Mouse (Mus musculus) left cerebral cortex, adult 8-10 months (tissue): ENCODE data around the gene Pdap1. TPM values are rescaled to one million over a fixed set of nuclear protein-coding genes. Genes with fewer than 3 reads are reported as not detected.
"Not testable (repeated sequence)": the region's sequence is repeated elsewhere in the genome, so short reads cannot be mapped to it uniquely, and the experiment has no call there.

ENCODE experiments used
- DNase-seq, 2 experiments: peaks; one replicate each; pipeline ENCODE4 v3.0.0; 2022; ENCODE audit warnings: low spot score in 2 of 2
- total RNA-seq, 4 experiments: library from RNA; stranded (reverse); gene quantifications; 2 replicates each; pipeline ENCODE4 v1.2.4; 2022

The Pdap1 gene
- total RNA-seq, result 100 to 1,000 TPM in 1 of 4 experiments, 10 to 100 TPM in 3; 77.5 to 101 (median 86.1) TPM

- DNase-seq, result peak; percentile 91 to 98
These were observed at the start of gene Pdap1, which contains the start of gene Bud31 for GRCm38 (mm10) chr5:145139571-145140519. Gene Pdap1, minus strand, starts transcription at chr5:145140238. Gene Bud31, plus strand, starts transcription at chr5:145140362.

DNA sequence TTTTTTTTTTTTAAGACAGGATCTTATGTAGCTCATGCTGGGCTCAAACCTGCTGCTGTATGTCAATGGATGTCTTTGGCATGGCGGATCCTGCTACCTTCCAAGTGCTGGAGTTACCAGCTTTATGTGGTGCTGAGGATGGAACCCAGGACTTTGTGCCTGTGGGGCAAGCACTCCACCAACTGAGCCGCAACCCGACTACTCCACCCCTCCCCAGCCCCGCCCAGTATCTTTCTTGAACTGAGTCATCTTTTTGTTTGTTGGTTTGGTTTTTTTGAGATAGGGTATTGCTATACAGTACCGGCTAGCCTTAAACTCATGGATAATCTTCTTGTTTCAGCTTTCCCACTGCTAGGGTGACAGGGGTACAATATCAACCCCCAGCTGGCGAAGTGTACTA is 49.4 kb upstream of the Pdap1 start:
- DNase-seq, result no peak

DNA sequence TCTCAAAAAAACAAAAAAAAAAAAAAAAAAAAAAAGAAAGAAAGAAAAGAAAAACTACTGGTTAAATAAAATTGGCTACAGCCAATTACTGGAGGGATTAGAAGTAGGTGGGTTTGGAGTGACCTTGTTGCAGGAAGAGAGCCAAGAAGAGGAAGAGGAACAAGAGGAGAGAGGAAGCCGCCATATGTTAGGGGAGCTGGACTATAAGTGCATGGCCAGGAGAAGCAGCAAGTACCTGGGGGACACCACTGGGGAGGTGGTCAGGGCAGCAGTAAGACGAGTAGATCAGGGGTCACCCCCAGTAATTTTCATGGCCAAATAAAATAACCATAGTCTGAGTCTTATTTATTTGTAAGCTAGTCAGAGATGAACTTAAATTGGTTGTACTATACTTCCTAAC is 45.2 kb upstream of the Pdap1 start:
- DNase-seq, result no peak

DNA sequence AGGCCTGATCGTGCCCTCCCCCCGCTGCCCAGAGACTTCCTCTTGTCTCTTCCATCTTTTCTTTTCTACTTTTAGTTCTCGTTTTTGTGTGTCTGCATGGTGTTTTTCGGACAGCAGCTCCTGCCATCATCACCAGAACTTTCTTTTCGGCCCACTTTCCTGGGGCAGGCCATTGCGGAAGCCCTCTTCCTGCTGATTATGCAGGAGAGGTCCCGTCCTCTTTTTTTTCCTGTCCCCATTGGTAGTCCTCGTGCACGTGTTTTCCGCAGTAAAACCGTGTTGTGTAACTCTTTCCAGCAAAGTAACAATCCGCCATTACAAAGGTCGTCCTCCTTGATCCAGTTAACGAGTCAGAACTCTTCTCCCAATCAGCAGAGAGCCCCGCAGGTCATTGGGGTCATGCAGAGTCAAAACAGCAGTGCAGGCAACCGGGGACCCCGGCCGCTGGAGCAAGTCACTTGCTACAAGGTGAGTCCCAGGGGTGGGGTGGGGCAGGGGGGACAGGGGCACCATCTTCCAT is 38.5 kb upstream of the Pdap1 start:
- DNase-seq, result no peak

DNA sequence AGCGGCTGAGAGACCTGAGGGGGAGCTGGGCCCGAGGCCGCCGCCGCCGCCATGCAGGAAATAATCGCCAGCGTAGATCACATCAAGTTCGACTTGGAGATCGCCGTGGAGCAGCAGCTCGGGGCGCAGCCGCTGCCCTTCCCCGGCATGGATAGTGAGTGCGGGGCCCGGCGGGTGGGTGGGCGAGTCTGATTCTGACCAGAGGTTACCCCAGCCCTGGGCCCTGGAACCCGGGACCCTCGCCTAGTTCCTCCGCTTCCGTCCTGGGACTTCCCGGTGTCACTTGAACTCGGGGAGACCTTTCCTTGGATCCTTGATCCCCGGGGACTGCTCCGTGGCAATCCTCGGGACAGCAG is 27.2 kb upstream of the Pdap1 start:
- no peak for DNase-seq

DNA sequence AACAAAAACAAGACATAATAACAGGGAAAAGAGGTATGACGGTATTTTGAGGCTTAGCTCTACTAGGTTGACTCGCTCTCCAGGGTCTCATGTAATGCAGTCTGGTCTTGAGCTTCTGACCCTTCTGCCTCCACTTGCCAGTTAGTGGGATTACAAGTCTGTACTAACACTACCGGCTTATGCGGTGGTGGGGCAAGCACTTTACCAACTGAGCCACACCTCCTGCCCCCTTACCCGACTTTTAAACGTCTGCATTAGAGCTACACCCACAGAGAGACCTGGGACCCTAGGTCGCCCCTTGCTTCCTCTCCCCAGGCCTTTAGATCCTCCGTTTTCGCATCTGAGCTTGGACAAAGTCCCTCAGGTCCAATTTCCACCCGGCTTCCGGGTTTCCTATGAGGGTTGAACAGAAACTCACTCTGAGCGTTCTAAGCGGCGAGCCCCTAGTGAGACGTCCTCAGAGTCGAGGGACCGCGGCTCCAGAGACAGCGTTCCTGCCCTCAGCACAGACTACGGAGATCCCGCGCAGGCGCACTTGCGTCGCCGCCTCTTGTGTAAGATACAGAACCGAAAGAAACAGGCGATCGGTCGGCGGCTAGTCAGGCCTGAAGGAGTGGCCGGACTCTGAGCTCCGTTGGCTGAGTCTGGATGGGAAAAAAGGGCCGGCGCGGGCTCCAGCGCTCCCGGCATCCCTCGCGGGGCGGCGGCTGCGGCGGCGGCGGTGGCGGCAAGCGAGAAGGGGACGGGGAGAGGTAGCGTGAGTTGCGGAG is 26.7 kb upstream of the Pdap1 start, which contains the start of the genes Ptcd1 and Cpsf4:
Gene Ptcd1, minus strand, starts transcription at position 573 of the 770 bp plus-strand sequence.
Gene Cpsf4, plus strand, starts transcription at position 678 of the 770 bp plus-strand sequence.
- peak; percentile 98 for DNase-seq

DNA sequence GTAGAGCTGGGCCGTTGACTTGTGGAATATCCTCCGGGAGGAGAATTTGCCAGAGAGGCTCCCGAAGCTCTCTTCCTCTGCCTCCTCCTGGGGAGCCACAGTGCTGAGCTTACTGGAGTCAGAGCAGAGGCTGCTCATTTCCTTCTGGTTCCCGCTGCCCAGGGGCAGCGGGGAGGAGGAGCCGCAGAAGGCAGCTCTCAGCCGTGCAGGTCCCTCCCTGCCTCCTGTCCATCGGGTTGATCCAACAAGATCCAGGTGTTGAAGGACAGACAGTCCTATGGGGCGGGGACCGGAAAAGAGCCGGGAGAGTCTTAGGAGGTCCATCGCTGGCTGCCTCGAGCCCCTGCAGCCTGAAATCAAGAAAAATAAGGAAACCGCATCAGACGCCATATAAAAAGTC is 25.1 kb upstream of the Pdap1 start:
- no peak for DNase-seq

DNA sequence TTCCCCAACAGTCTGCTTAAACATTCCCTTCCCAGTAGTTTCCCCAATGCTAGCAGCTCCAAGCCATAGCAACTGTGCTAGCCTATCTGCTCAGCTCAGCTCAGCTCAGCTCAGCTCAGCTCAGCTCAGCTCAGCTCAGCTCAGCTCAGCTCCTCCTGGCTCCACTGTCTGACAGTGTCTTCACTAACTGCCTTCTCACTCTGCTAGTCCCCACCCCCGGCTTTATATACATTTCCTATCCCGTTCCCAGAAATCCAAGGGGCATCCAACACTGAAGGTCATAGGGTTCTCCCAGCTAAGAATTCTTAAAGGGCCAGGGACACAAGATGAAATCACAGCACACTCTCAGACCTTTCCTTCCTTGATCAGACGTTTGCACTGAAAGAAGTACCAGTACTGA is 24.7 kb upstream of the Pdap1 start:
- DNase-seq, result no peak

- DNase-seq, result no peak
These were observed 21.3 kb upstream of the Pdap1 start for GRCm38 (mm10) chr5:145161361-145161760.

- DNase-seq, result no peak
These were observed 12.7 kb upstream of the Pdap1 start for GRCm38 (mm10) chr5:145152690-145153089.

GRCm38 (mm10) chr5:145149294-145149693 is 9.3 kb upstream of the Pdap1 start:
- DNase-seq, result no peak

DNA sequence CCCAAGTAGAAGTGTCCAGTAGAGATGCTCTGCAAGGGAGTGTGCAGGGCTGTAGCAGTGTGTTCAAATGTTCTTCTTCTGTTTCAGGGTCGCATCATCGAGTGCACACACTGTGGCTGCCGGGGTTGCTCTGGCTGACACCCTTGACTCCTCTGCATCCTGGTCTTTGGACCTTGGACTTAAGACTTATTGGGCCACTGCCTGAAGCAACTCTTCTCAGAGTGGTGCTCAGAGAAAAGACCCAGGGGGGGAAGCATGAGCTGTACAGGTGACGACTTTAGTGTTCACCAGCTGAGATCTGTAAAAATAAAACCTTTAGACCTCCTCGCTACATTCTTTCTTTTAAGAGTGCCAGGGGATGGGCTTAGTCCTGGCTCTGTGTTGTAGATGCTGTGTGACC is 7.7 kb upstream of the Pdap1 start:
- no peak for DNase-seq

- no peak for DNase-seq
These were observed 573 bp upstream of the Pdap1 start for GRCm38 (mm10) chr5:145140611-145141010.

- no peak for DNase-seq
These were observed 1.2 kb downstream of the Pdap1 start for GRCm38 (mm10) chr5:145138836-145139235.

DNA sequence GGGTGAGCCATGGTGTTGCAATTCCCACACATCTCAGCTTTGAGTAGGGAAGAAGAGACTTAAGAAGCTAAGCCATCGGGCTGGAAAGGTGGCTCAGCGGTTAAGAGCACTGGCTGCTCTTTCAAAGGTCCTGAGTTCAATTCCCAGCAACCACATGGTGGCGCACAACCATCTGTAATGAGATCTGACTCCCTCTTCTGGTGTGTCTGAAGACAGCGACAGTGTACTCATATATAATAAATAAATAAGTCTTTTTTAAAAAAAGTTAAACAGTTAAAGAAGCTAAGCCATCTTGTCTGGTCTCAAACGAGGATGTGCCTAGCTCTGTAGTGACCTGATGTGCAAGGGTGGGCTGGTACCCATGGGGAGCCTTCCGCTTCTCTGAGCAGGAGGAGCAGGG is 6.8 kb downstream of the Pdap1 start:
- DNase-seq, result not testable (repeated sequence)

DNA sequence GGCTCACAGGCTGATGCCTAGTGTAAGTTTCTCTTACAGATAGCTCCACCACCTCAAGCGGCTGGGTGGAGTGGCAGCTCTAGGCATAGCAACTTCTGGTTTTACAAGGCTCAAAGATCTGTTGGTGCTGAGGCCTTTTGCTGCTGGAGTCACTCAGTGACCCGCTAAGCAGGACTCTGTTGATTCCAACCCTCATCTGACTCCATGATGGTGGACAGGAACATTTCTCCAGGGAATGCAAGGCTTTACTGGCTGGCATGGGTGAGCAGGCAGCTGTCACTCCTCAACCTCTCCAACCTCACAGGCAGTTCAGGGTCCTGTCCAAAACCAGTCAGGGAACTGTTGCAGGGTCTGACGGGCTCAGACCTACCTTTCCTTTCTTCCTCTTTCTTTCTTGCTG is 9.0 kb downstream of the Pdap1 start:
- DNase-seq, result no peak

DNA sequence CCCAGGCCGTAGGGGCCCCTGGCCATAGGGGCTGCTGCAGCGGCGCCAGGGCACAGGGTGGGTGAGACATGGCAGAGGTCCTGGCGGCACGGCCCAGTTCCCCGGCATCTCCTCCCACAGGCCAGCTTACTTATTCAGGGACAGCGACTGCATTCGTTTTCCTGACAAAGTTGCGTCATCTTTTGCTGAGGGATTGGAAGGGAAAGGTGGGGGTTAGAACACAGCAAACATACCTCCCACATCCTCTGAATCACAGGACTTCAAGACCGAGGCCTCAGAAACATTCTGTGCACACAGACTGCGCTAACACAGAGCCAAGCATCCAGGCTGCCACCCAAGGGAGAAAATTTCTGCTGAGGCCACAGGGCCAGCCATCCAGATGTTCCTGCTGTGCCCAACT is 9.8 kb downstream of the Pdap1 start:
- DNase-seq, result peak; percentile 44 to 83

GRCm38 (mm10) chr5:145129773-145130172 is 10.3 kb downstream of the Pdap1 start:
- peak in 1 of 2 experiments; percentile 64 for DNase-seq

GRCm38 (mm10) chr5:145129124-145129523 is 10.9 kb downstream of the Pdap1 start:
- no peak for DNase-seq

GRCm38 (mm10) chr5:145126580-145126979 is 13.5 kb downstream of the Pdap1 start:
- no peak for DNase-seq

DNA sequence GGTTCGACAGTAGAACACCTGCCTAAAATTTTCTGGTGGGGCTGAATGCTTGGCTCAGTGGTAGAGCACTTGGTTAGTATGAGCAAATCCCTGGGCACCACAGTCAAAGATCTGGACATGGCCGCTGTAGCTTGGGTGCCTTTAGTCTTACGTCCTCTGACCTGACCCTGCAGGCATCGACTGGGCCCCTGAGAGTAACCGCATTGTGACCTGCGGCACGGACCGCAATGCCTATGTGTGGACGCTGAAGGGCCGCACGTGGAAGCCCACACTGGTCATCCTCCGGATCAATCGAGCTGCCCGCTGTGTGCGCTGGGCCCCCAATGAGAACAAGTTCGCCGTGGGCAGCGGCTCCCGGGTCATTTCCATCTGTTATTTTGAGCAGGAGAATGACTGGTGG is 16.6 kb downstream of the Pdap1 start:
- no peak for DNase-seq

DNA sequence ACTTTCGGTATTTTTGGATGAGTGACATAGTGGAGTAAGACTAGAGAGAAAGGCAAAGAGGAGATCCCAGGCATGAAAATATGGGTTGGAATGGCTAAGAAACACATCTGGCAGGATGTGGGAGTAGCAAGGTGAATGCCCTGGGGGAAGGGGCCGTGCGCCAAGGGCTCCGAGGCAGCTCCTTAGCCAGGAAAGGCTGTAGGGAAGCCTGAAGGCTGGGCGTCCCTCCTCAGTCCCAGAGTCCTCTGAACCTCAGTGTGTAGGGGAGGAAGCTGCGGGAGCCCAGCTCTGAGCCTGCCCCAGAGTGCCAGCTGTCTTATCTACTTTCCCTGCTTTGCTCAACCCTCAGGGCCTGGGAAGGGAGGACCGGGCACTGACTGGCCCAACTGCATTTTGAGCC is 19.1 kb downstream of the Pdap1 start:
- no peak for DNase-seq
